Mouse (Mus musculus) G1E (cell line): ENCODE results near the gene Itga4. TPM values are rescaled to one million over a fixed set of nuclear protein-coding genes. Genes with fewer than 3 reads are reported as not detected.

Experiments
- ATAC-seq: 2 replicates; pipeline ENCODE4 v1.8.0; 2016; ENCODE audit warnings: mild to moderate bottlenecking; ENCODE audit not compliant: insufficient number of reproducible peaks, poor library complexity, low FRiP score, severe bottlenecking; ENCODE audit errors: extremely low read depth
- DNase-seq: peaks from one replicate; pipeline ENCODE4 v3.0.0; 2012; ENCODE audit warnings: low spot score
- H3K27me3 ChIP-seq: 2 replicates; pipeline ENCODE4 v1.6.1; 2012; ENCODE audit warnings: mild to moderate bottlenecking, low read length, inconsistent platforms; ENCODE audit not compliant: insufficient read depth
- H3K36me3 ChIP-seq: replicated peaks from 2 replicates; pipeline ENCODE3; 2012; ENCODE audit warnings: mild to moderate bottlenecking, inconsistent platforms
- H3K4me1 ChIP-seq: 2 replicates; pipeline ENCODE4 v1.6.1; 2012; ENCODE audit warnings: low read depth, low read length, inconsistent platforms, mixed read lengths; ENCODE audit not compliant: insufficient read depth
- H3K4me3 ChIP-seq: 2 replicates; pipeline ENCODE4 v1.5.1; 2012; ENCODE audit warnings: low read depth, mild to moderate bottlenecking, inconsistent platforms, low read length, moderate library complexity, mixed read lengths
- H3K9me3 ChIP-seq: replicated peaks from 2 replicates; pipeline ENCODE4 v1.6.1; 2012; ENCODE audit warnings: inconsistent platforms
- CTCF ChIP-seq: IDR thresholded peaks from 2 replicates; pipeline ENCODE4 v1.5.1; 2012; ENCODE audit warnings: low read depth, low read length, inconsistent platforms, mixed read lengths
- GATA1 ChIP-seq: IDR thresholded peaks from 2 replicates; pipeline ENCODE4 v1.6.1; 2012; ENCODE audit warnings: borderline replicate concordance, low read length, inconsistent platforms, mixed read lengths
- GATA2 ChIP-seq: IDR thresholded peaks from 2 replicates; pipeline ENCODE4 v1.6.1; 2012; ENCODE audit warnings: low read depth, low read length, inconsistent platforms, borderline replicate concordance
- POLR2AphosphoS5 ChIP-seq: IDR thresholded peaks from 2 replicates; pipeline ENCODE4 v1.6.1; 2012; ENCODE audit warnings: low read depth, low read length, inconsistent platforms; ENCODE audit not compliant: insufficient replicate concordance
- TAL1 ChIP-seq: conservative IDR thresholded peaks from 2 replicates; pipeline ENCODE4 v1.6.1; 2012; ENCODE audit warnings: low read depth, low read length, inconsistent platforms, mixed read lengths
- polyA plus RNA-seq: library from polyadenylated mRNA; stranded (reverse); fragments of >175 nt; gene quantifications from 2 replicates; pipeline ENCODE4 v1.2.3, GENCODE M21; 2012
- total RNA-seq, 2 experiments: library from RNA; stranded (forward) in 1 of 2; stranded (reverse) in 1 of 2; fragments of 200-1000 nt in 1 of 2; fragments of >200 nt in 1 of 2; fragmentation: Nextera tagmentation in 1 of 2; gene quantifications; 2 replicates each; pipeline ENCODE4 v1.2.3; 2014 to 2017

The Itga4 gene
- total and polyA plus RNA-seq, 3 experiments = 19.1 to 232 (median 111) TPM

- H3K4me3 ChIP-seq = no peak overlapping the region
- no peak for ATAC-seq
- H3K36me3 ChIP-seq = peaks cover 70% of the 10 kb centered on the region
- peaks cover 17% of the 10 kb centered on the region for H3K4me1 ChIP-seq
- H3K9me3 ChIP-seq = no peaks in the 10 kb centered on the region
- no peaks in the 10 kb centered on the region for H3K27me3 ChIP-seq
- no peak for DNase-seq
- TF ChIP-seq POLR2AphosphoS5 (no peak), GATA2 (no peak), CTCF (no peak), TAL1 (no peak), GATA1 (no peak)
Observed at GRCm38 (mm10) chr2:79278581-79278980, 23.4 kb downstream of the Itga4 start.

GRCm38 (mm10) chr2:79284206-79284605 is 29.0 kb downstream of the Itga4 start:
- peaks cover 81% of the 10 kb centered on the region for H3K36me3 ChIP-seq
- no peak for ATAC-seq

GRCm38 (mm10) chr2:79290149-79290548 is 34.9 kb downstream of the Itga4 start:
- ATAC-seq (no peak), DNase-seq (no peak)
- no peaks in the 10 kb centered on the region for H3K4me1 ChIP-seq
- H3K9me3 ChIP-seq = no peaks in the 10 kb centered on the region
- peaks cover 80% of the 10 kb centered on the region for H3K36me3 ChIP-seq
- TF ChIP-seq TAL1 (no peak), CTCF (no peak), GATA2 (no peak), POLR2AphosphoS5 (no peak), GATA1 (no peak)
- no peak overlapping the region for H3K4me3 ChIP-seq
- no peaks in the 10 kb centered on the region for H3K27me3 ChIP-seq

More at GRCm38 (mm10) chr2:79284206-79284605, 29.0 kb downstream of the Itga4 start:
- TF ChIP-seq POLR2AphosphoS5 = no peak
- Histone ChIP-seq H3K4me1 (no peaks in the 10 kb centered on the region), H3K4me3 (no peak overlapping the region), H3K27me3 (no peaks in the 10 kb centered on the region), H3K9me3 (no peaks in the 10 kb centered on the region)
- DNase-seq = no peak

DNA sequence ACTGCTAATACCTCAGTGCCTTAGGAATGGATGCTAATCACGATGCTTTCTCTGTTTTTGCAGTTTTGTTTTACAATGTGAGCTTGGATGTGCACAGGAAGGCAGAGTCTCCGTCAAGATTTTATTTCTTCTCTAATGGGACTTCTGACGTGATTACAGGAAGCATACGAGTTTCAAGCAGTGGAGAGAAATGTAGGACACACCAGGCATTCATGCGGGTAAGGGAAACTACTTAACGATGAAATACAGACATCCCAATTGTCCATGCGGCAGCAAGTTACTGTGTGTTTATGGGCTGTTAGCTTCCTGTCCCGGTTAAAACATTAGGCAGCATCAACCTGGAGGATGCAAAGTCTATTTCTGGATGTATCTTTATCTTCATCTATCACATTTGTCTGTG is 36.7 kb downstream of the Itga4 start:
- no peak for TF ChIP-seq CTCF
- no peak for TF ChIP-seq POLR2AphosphoS5
- no peak for TF ChIP-seq GATA1
- TF ChIP-seq TAL1 = no peak
- Histone ChIP-seq H3K4me3 (no peak overlapping the region), H3K27me3 (no peaks in the 10 kb centered on the region), H3K4me1 (no peaks in the 10 kb centered on the region), H3K36me3 (peaks cover 81% of the 10 kb centered on the region), H3K9me3 (no peaks in the 10 kb centered on the region)
- no peak for ATAC-seq
- no peak for DNase-seq

GRCm38 (mm10) chr2:79292431-79292830 is 37.2 kb downstream of the Itga4 start:
- peaks cover 81% of the 10 kb centered on the region for H3K36me3 ChIP-seq
- ATAC-seq = no peak
- no peaks in the 10 kb centered on the region for H3K9me3 ChIP-seq

GRCm38 (mm10) chr2:79302398-79302797 is 47.2 kb downstream of the Itga4 start:
- ATAC-seq (no peak), DNase-seq (no peak)
- Histone ChIP-seq H3K9me3 (no peaks in the 10 kb centered on the region), H3K4me3 (no peak overlapping the region), H3K4me1 (0 out of 2 replicates have a peak, but pooled peaks cover 2% of the 10 kb centered on the region), H3K27me3 (no peaks in the 10 kb centered on the region), H3K36me3 (peaks cover 70% of the 10 kb centered on the region)
- no peak for TF ChIP-seq CTCF
- no peak for TF ChIP-seq TAL1
- TF ChIP-seq GATA1 = no peak
- no peak for TF ChIP-seq POLR2AphosphoS5
- TF ChIP-seq GATA2 = no peak

More at GRCm38 (mm10) chr2:79292431-79292830, 37.2 kb downstream of the Itga4 start:
- Histone ChIP-seq H3K27me3 (no peaks in the 10 kb centered on the region), H3K4me1 (no peaks in the 10 kb centered on the region), H3K4me3 (no peak overlapping the region)
- no peak for TF ChIP-seq CTCF
- no peak for TF ChIP-seq GATA2
- no peak for TF ChIP-seq TAL1
- no peak for TF ChIP-seq POLR2AphosphoS5
- TF ChIP-seq GATA1 = no peak
- DNase-seq = no peak

GRCm38 (mm10) chr2:79307549-79307948 is 52.3 kb downstream of the Itga4 start:
- no peak for ATAC-seq

More at GRCm38 (mm10) chr2:79307549-79307948, 52.3 kb downstream of the Itga4 start:
- H3K4me3 ChIP-seq = no peak overlapping the region
- peaks cover 82% of the 10 kb centered on the region for H3K36me3 ChIP-seq
- H3K4me1 ChIP-seq = no peaks in the 10 kb centered on the region
- TF ChIP-seq POLR2AphosphoS5 = no peak
- no peak for TF ChIP-seq CTCF
- TF ChIP-seq GATA2 = no peak
- TF ChIP-seq TAL1 = no peak
- H3K9me3 ChIP-seq = no peaks in the 10 kb centered on the region
- no peaks in the 10 kb centered on the region for H3K27me3 ChIP-seq
- DNase-seq = no peak
